Mouse (Mus musculus) megakaryocyte, embryonic 14.5 days (primary cell): Measurements from ENCODE around the gene Cs. TPM values are rescaled to one million over a fixed set of nuclear protein-coding genes. Genes with fewer than 3 reads are reported as not detected.
A peak's percentile ranks its signal among the peaks of the same experiment; 100 is the strongest.
"Not testable (repeated sequence)": the region's sequence is repeated elsewhere in the genome, so short reads cannot be mapped to it uniquely, and the experiment has no call there.

ENCODE experiments used
- H3K27me3 ChIP-seq: replicated peaks from 2 replicates; pipeline ENCODE3; 2012; ENCODE audit warnings: inconsistent platforms
- H3K36me3 ChIP-seq: replicated peaks from 2 replicates; pipeline ENCODE3; 2012; ENCODE audit warnings: low read length, inconsistent platforms, mixed read lengths
- H3K4me1 ChIP-seq: 2 replicates; pipeline ENCODE4 v1.6.1; 2012; ENCODE audit warnings: inconsistent platforms
- H3K4me3 ChIP-seq: replicated peaks from 2 replicates; pipeline ENCODE3; 2012; ENCODE audit warnings: moderate library complexity, mild to moderate bottlenecking, inconsistent platforms
- H3K9me3 ChIP-seq: 2 replicates; pipeline ENCODE4 v1.6.1; 2012; ENCODE audit warnings: inconsistent platforms
- FLI1 ChIP-seq: IDR thresholded peaks from 2 replicates; pipeline ENCODE4 v1.6.1; 2012; ENCODE audit warnings: low read length, inconsistent platforms, mixed read lengths
- GATA1 ChIP-seq: IDR thresholded peaks from 3 replicates; pipeline ENCODE4 v1.6.1; 2012; ENCODE audit warnings: mixed read lengths, low read length, inconsistent platforms, borderline replicate concordance
- polyA plus RNA-seq: library from polyadenylated mRNA; stranded (reverse); fragments of >175 nt; gene quantifications from 2 replicates; pipeline ENCODE4 v1.2.3, GENCODE M21; 2012; ENCODE audit warnings: low replicate concordance; ENCODE audit not compliant: insufficient read depth

Gene Cs
- 2.6 and 12.1 TPM in 2 replicates for polyA plus RNA-seq

DNA sequence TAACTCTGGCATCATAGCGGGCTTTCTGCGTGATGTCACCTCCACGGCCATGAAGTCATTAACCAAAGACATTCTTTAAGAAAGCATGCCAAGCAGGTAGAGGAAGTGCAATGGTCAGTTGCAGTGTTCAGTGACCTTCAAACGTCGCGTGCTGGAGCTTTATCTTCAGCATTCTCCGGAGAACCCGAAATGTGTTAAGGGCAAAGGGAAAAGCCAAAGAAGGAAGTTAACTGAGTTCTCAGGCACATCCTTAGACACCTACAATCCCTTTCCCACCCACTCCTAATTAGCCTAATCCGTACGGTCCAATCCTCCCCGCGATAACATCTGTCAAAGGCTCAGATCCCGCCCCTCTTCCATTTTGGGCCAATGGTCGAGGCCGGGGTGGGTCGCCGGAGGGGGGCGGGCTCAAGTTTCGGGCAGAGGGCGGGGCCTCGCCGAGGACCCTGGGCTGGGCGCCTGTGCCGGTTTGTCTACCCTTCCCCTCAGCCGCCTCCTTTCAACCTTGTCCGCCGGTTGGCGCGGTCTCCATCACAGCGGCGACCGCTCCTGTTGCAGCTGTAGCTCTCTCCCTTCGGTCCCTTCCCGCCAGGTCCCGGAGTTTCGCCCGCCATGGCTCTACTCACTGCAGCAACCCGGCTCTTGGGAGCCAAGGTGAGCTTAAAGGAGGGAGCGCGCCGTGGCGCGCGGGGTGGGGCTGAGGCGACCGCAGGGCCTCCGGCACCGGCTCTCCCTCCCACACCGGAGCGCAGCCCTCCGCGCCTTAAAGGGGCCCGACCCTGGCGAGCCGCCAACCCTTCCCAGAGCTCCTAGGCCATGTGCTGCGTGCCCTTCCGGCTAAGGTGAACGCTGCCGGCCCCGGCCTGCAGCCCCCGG lies at the start of gene Cs:
Cs (plus strand) TSS at position 429 of the 876 bp plus-strand sequence.
- H3K36me3 ChIP-seq = peaks cover 9% of the 10 kb centered on the region
- TF ChIP-seq GATA1 = no peak; the same call in 2 of the 3 replicates
- TF ChIP-seq FLI1 = no peak
- peak within 1 kb of the TSS; percentile 96 for H3K4me3 ChIP-seq
- H3K9me3 ChIP-seq = no peaks in the 10 kb centered on the region
- H3K4me1 ChIP-seq = peaks cover 63% of the 10 kb centered on the region
- no peaks in the 10 kb centered on the region for H3K27me3 ChIP-seq

DNA sequence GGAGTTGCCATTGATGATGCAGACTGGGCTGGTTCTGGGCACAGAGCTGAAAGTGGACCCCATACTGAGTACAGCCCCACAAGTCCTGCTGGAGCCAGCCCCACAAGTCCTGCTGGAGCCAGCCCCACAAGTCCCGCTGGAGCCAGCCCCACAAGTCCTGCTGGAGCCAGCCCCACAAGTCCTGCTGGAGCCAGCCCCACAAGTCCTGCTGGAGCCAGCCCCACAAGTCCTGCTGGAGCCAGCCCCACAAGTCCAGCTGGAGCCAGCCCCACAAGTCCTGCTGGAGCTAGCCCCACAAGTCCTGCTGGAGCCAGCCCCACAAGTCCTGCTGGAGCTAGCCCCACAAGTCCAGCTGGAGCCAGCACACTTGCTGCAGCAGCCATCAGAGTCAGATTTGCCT lies 46.9 kb upstream of the Cs start:
- not testable (repeated sequence) for H3K27me3 ChIP-seq, H3K4me1 ChIP-seq, H3K9me3 ChIP-seq, H3K4me3 ChIP-seq
- peaks cover 76% of the 10 kb centered on the region for H3K36me3 ChIP-seq

DNA sequence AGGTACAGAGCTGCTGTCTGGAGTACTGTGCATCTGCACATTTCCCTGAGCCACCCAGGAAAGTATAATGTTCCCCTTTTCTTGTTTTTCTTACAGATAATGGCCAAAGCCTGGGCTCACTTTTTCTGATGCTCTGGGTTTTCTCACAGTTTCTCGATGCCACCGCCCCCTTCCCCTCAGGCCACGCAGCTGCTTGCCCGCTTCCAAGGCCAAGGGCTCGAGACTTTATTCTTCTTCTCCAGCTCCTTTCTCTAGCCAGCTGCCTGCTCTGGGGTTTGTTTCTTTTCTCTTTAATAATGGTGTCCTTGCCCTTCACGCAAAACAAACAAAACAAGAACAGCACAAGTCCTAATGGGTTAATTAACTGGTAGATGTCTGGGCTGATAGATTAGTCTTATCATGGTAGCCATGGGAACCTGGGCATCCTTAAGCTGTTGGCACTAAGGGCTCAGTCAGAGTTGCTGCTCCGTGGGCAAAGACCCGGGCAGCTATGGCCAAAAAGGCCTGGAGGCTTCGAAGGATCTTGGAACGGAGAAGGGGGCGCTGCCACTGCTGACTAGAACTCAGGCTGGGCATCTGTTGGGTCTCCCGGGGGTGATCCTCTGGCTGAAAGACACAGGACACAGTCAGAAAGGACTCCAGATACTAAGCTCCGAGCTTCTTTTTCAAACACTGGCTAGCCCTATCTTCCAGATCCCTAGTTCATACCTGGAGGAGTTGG lies 41.0 kb upstream of the Cs start:
- Histone ChIP-seq H3K9me3 (no peaks in the 10 kb centered on the region), H3K27me3 (no peaks in the 10 kb centered on the region)
- no peak for TF ChIP-seq GATA1
- no peak for TF ChIP-seq FLI1

GRCm38 (mm10) chr10:128297221-128297620 lies 40.3 kb upstream of the Cs start:
- H3K27me3 ChIP-seq = no peaks in the 10 kb centered on the region
- peaks cover 31% of the 10 kb centered on the region for H3K4me1 ChIP-seq
- TF ChIP-seq GATA1 (no peak), FLI1 (no peak)
- no peaks in the 10 kb centered on the region for H3K9me3 ChIP-seq
- no peak overlapping the region for H3K4me3 ChIP-seq
- peaks cover 15% of the 10 kb centered on the region for H3K36me3 ChIP-seq

More for the DNA sequence above, 41.0 kb upstream of the Cs start:
- Histone ChIP-seq H3K36me3 (peaks cover 22% of the 10 kb centered on the region), H3K4me3 (no peak overlapping the region), H3K4me1 (peaks cover 26% of the 10 kb centered on the region)

GRCm38 (mm10) chr10:128297622-128298021 lies 39.9 kb upstream of the Cs start:
- peaks cover 31% of the 10 kb centered on the region for H3K4me1 ChIP-seq
- peaks cover 11% of the 10 kb centered on the region for H3K36me3 ChIP-seq
- no peak overlapping the region for H3K4me3 ChIP-seq
- TF ChIP-seq GATA1 (no peak), FLI1 (no peak)
- no peaks in the 10 kb centered on the region for H3K9me3 ChIP-seq
- H3K27me3 ChIP-seq = no peaks in the 10 kb centered on the region

DNA sequence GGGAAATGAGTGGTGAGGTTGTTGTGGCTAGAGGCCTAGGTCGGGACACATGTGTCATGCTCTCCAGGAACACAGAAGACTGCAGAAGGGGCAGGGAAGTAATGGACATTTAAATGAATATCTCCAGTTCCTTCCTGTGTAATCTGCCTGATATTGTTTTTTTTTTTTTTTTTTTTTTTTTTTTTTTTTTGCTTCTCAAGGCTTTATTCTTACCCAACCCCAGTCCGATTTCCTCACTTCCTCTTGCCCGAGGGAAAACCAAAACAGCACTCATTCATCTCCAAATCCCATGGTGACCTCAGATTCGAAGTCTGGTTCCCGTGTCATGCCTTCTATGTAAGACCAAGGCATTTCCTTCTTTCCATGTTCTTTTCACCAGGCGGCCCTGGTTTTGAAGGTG lies 39.3 kb upstream of the Cs start:
- no peak overlapping the region for H3K4me3 ChIP-seq
- no peaks in the 10 kb centered on the region for H3K27me3 ChIP-seq
- H3K4me1 ChIP-seq = peaks cover 27% of the 10 kb centered on the region
- H3K9me3 ChIP-seq = no peaks in the 10 kb centered on the region
- TF ChIP-seq FLI1 = no peak
- TF ChIP-seq GATA1 = no peak
- H3K36me3 ChIP-seq = peaks cover 5% of the 10 kb centered on the region

DNA sequence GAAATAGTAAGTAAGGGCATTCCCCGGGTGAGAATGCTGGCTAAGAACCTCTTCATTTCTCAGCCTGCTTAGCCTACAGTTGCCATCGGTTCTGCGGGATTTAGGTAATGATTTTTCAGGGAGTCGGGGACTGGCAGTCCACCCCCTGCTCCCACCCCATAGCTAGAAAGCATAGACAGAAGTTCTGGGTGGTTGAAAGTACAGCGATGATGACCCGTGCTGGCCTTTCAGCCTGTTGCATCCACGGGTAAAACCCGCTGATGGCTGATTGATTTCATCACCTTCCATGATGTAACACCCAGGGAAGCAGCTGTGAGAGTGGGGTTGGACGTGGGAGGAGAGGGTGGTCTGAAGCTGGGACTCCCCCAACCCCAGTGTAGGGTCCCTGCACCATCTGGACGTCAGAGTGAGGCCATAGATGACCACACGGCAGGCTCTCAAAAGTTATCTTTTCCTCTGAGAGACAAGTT lies 38.8 kb upstream of the Cs start, which contains the start of gene Il23a:
Il23a (minus strand) TSS at position 51 of the 470 bp plus-strand sequence.
- Histone ChIP-seq H3K27me3 (no peaks in the 10 kb centered on the region), H3K9me3 (no peaks in the 10 kb centered on the region), H3K36me3 (no peaks in the 10 kb centered on the region), H3K4me3 (no peak within 1 kb of the TSS), H3K4me1 (peaks cover 30% of the 10 kb centered on the region)
- TF ChIP-seq FLI1 = no peak
- TF ChIP-seq GATA1 = no peak

- Histone ChIP-seq H3K36me3 (peaks cover 21% of the 10 kb centered on the region), H3K4me3 (peak overlapping the region; percentile 93), H3K4me1 (peaks cover 49% of the 10 kb centered on the region), H3K27me3 (no peaks in the 10 kb centered on the region), H3K9me3 (no peaks in the 10 kb centered on the region)
- TF ChIP-seq GATA1 = no peak
- TF ChIP-seq FLI1 = no peak
Observed at GRCm38 (mm10) chr10:128302357-128302756, 35.2 kb upstream of the Cs start.

- Histone ChIP-seq H3K4me1 (peaks cover 47% of the 10 kb centered on the region), H3K9me3 (no peaks in the 10 kb centered on the region), H3K36me3 (peaks cover 21% of the 10 kb centered on the region), H3K4me3 (peak overlapping the region; percentile 93), H3K27me3 (no peaks in the 10 kb centered on the region)
- TF ChIP-seq FLI1 (no peak), GATA1 (no peak)
Observed at GRCm38 (mm10) chr10:128302785-128303125, 34.8 kb upstream of the Cs start.
